Mouse (Mus musculus): Measurements from ENCODE around the gene Fhit. TPM values are rescaled to one million over a fixed set of nuclear protein-coding genes. Genes with fewer than 3 reads are reported as not detected.

Fhit gene
- 6.7 and 10.4 TPM in 2 replicates for polyA plus RNA-seq (2012; ENCODE audit: insufficient read depth, insufficient read length, missing spikeins)

DNA sequence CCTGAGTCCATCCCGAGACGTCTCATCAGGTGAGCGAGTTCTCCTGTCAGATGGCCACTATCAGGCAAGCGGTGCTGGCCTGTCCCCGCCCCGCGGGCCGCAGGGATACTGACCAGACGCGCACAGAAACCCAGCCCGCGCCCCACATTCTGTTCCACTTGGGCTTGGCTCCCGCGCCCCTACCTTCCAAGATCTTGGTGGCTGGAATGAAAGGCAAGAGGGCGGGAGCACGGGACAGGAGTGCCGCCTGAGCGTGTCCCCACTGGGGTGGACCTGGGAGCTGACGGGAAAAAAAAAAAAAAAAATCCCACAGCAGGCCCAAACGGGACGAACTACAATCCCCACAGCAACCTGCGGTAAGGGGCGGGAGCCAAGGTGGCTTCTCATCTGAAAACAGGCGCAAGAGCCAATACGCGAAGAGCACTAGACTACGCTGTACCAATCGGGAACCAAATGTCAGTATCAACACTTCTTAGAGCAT is at the start of gene Fhit:
Fhit (minus strand) TSS at position 285 of the 481 bp plus-strand sequence.
- Histone ChIP-seq H3K27ac (replicated peaks; ENCODE audit: low read depth, low read length) (peak within 1 kb of the TSS; percentile 32), H3K4me1 (ENCODE audit: control insufficient read depth, insufficient read depth, insufficient read length, low read length) (no peaks in the 10 kb centered on the region), H3K4me3 (ENCODE audit: insufficient read depth, low read depth, low read length) (peak within 1 kb of the TSS; percentile 86)

DNA sequence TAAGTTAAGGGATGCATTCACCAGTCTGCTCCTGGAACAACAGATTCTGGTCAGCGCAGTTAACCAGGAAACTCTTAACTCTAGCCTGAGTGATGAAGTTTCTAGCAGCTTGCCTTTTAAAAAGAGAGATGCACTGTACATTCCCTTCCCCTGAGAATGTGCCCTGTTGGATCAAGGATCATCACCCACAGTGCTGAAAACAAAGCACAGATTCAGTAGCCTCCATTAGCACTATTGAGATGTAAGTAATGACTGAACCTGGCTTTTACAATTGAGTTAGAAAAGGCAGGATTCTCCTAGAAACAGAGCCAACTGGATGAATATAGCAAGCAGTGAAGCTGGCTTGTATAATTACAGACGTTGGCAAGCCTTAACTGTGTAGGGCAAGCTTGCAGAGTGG is 45.0 kb upstream of the Fhit start:
- no peak overlapping the region for H3K27ac ChIP-seq (replicated peaks; ENCODE audit: low read depth, low read length)
- no peaks in the 10 kb centered on the region for H3K4me1 ChIP-seq (ENCODE audit: control insufficient read depth, insufficient read depth, insufficient read length, low read length)
- no peak overlapping the region for H3K4me3 ChIP-seq (ENCODE audit: insufficient read depth, low read depth, low read length)

DNA sequence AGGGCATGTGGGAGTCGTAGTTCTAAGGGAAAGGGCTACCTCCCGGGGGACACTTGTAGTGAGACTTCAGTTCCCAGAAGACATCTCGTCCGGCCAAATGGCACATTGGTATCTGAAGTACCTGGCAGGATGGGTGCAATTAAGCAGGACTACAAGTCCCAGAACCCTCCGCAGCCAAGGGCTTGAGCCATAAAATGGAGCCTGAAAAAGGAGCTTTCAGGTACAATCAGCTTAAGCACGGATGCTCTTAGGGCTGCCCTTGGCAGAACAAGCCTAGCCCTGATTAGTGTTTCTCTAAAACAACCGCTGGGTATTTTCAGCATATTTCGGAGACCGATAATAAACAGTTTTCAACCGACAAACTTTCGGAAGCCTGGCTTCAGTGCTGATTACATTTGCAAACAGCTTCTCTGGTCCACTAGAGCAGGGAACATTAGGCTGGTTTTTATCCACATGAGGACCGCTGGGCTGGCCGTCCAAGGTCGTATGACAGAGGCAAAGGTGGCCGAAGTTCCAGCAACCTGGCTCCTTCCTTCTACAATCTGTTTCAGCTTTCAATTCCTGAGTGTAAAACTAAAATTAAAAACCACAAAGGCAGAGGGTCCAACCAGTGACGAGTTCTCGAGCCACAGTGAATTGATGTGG is 907 bp downstream of the Fhit start:
- H3K4me1 ChIP-seq (ENCODE audit: control insufficient read depth, insufficient read depth, insufficient read length, low read length) = no peaks in the 10 kb centered on the region
- H3K27ac ChIP-seq (replicated peaks; ENCODE audit: low read depth, low read length) = peak overlapping the region; percentile 32
- H3K4me3 ChIP-seq (ENCODE audit: insufficient read depth, low read depth, low read length) = peak overlapping the region; percentile 86

DNA sequence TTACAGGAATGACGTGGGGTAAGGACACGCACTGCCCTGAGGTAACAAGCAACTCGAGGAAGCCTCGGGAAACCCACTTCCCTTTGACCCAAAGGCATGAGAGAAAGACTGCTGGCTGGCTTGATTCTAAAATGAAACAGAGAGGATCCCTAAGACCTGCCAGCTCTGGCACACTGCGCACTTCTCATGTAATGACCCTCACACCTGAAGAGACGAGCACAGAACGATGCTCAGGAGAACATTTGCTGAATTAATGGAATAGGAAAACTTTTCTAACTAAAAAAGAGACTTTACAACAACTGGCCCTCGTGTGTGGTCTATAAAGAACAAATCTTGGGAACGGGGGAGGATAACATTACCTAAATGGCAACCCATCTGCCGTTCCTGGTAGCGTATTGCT is 2.2 kb downstream of the Fhit start:
- Histone ChIP-seq H3K4me3 (ENCODE audit: insufficient read depth, low read depth, low read length) (no peak overlapping the region), H3K4me1 (ENCODE audit: control insufficient read depth, insufficient read depth, insufficient read length, low read length) (no peaks in the 10 kb centered on the region), H3K27ac (replicated peaks; ENCODE audit: low read depth, low read length) (no peak overlapping the region)

DNA sequence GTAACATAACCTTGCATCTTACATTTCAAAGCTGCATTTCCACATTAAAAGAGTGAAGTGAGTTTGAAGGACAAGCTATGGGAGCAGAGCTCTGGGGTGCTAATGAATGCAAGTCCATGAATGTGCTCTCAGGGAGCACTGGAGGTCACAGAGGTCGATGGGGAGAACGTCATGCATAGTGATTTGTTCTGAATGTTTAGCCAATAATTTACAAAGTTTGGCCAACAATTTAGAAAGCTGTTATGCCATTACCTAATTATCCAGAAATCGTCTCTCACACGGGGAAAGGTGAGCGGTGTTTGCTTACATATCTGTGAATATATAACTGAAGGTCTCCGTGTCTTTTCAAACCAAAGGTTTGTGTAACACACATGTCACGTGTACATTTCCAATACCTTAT is 2.8 kb downstream of the Fhit start:
- no peak overlapping the region for H3K27ac ChIP-seq (replicated peaks; ENCODE audit: low read depth, low read length)
- H3K4me3 ChIP-seq (ENCODE audit: insufficient read depth, low read depth, low read length) = no peak overlapping the region
- H3K4me1 ChIP-seq (ENCODE audit: control insufficient read depth, insufficient read depth, insufficient read length, low read length) = no peaks in the 10 kb centered on the region

GRCm38 (mm10) chr14:11157741-11158140 is 4.1 kb downstream of the Fhit start:
- Histone ChIP-seq H3K4me3 (ENCODE audit: insufficient read depth, low read depth, low read length) (no peak overlapping the region), H3K27ac (replicated peaks; ENCODE audit: low read depth, low read length) (no peak overlapping the region), H3K4me1 (ENCODE audit: control insufficient read depth, insufficient read depth, insufficient read length, low read length) (no peaks in the 10 kb centered on the region)

- H3K4me1 ChIP-seq (ENCODE audit: control insufficient read depth, insufficient read depth, insufficient read length, low read length) = no peaks in the 10 kb centered on the region
- H3K27ac ChIP-seq (replicated peaks; ENCODE audit: low read depth, low read length) = no peak overlapping the region
- H3K4me3 ChIP-seq (ENCODE audit: insufficient read depth, low read depth, low read length) = no peak overlapping the region
Measured at GRCm38 (mm10) chr14:11151634-11152321, 10.1 kb downstream of the Fhit start.

- H3K4me3 ChIP-seq (ENCODE audit: insufficient read depth, low read depth, low read length) = no peak overlapping the region
- H3K27ac ChIP-seq (replicated peaks; ENCODE audit: low read depth, low read length) = no peak overlapping the region
- no peaks in the 10 kb centered on the region for H3K4me1 ChIP-seq (ENCODE audit: control insufficient read depth, insufficient read depth, insufficient read length, low read length)
Measured at GRCm38 (mm10) chr14:11133787-11134735, 27.8 kb downstream of the Fhit start.

GRCm38 (mm10) chr14:11132637-11133474 is 29.0 kb downstream of the Fhit start:
- H3K4me1 ChIP-seq (ENCODE audit: control insufficient read depth, insufficient read depth, insufficient read length, low read length) = no peaks in the 10 kb centered on the region

GRCm38 (mm10) chr14:11125096-11125495 is 36.7 kb downstream of the Fhit start:
- Histone ChIP-seq H3K4me3 (ENCODE audit: insufficient read depth, low read depth, low read length) (no peak overlapping the region), H3K27ac (replicated peaks; ENCODE audit: low read depth, low read length) (no peak overlapping the region), H3K4me1 (ENCODE audit: control insufficient read depth, insufficient read depth, insufficient read length, low read length) (no peaks in the 10 kb centered on the region)

More at GRCm38 (mm10) chr14:11132637-11133474, 29.0 kb downstream of the Fhit start:
- Histone ChIP-seq H3K4me3 (ENCODE audit: insufficient read depth, low read depth, low read length) (no peak overlapping the region), H3K27ac (replicated peaks; ENCODE audit: low read depth, low read length) (no peak overlapping the region)

GRCm38 (mm10) chr14:11119076-11119475 is 42.8 kb downstream of the Fhit start:
- no peak overlapping the region for H3K4me3 ChIP-seq (ENCODE audit: insufficient read depth, low read depth, low read length)
- no peak overlapping the region for H3K27ac ChIP-seq (replicated peaks; ENCODE audit: low read depth, low read length)
- H3K4me1 ChIP-seq (ENCODE audit: control insufficient read depth, insufficient read depth, insufficient read length, low read length) = no peaks in the 10 kb centered on the region

DNA sequence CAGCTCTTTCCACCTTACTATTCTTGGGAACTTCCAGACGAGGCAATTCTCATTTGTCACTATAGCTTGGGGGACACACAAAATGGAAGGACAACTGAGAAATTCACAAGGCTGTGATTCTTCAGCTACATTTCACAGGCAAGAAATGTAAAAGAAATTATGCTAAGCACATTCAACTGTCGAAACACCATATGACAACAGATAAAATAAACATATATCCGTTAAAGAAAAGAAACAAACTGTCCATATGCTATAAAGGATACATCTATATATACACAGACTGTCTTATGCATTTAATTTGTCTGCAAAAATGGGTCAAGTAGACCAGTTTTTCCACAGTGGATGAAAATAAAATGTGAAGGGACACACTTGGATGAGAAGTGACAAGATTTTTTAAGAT is 76.2 kb downstream of the Fhit start:
- no peak overlapping the region for H3K27ac ChIP-seq (replicated peaks; ENCODE audit: low read depth, low read length)
- H3K4me1 ChIP-seq (ENCODE audit: control insufficient read depth, insufficient read depth, insufficient read length, low read length) = no peaks in the 10 kb centered on the region
- no peak overlapping the region for H3K4me3 ChIP-seq (ENCODE audit: insufficient read depth, low read depth, low read length)

DNA sequence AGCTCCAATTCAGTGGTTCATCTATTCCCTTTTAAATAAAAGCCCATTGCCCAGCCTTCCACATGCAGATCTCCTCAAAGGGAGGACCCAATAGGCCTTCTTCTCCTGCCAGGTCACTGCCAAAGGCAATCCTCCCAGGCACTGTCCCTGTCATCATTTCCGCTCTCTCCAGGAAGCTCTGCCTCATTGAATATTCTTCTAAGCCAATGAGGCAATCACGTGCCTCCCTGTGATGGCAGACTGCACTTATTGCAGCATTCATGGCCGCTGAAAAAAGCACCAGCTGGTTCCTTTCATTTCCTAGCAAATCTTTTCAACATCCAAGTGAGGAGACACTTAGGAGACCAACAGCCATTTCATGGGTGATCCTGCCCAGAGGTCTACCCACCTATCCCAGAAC is 77.9 kb downstream of the Fhit start:
- Histone ChIP-seq H3K4me1 (ENCODE audit: control insufficient read depth, insufficient read depth, insufficient read length, low read length) (no peaks in the 10 kb centered on the region), H3K27ac (replicated peaks; ENCODE audit: low read depth, low read length) (no peak overlapping the region), H3K4me3 (ENCODE audit: insufficient read depth, low read depth, low read length) (no peak overlapping the region)

GRCm38 (mm10) chr14:11083462-11083861 is 78.4 kb downstream of the Fhit start:
- H3K27ac ChIP-seq (replicated peaks; ENCODE audit: low read depth, low read length) = no peak overlapping the region
- no peak overlapping the region for H3K4me3 ChIP-seq (ENCODE audit: insufficient read depth, low read depth, low read length)
- H3K4me1 ChIP-seq (ENCODE audit: control insufficient read depth, insufficient read depth, insufficient read length, low read length) = no peaks in the 10 kb centered on the region
